Mouse (Mus musculus): Measurements from ENCODE around the gene Cnga1. TPM values are rescaled to one million over a fixed set of nuclear protein-coding genes. Genes with fewer than 3 reads are reported as not detected.

Gene Cnga1
- total and polyA plus RNA-seq, 3 experiments, result not detected

DNA sequence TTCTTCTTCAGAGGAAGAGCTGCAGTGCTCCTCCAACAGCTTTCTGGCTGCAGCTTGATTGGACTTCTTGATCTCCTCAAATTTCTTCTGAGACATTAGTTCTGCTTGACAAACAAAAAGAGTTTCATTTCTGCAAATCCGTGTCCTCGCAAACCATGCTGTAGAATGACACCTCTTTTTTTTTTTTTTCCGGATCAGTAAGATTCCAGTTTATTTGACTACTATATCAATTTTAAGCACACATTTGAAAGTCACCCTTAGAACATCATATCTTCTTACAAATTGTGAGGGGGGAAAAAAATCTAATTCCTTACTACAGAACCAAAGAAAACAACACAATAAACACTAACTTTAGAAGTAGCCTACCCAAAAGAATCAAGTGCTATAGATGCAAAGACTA is 87.8 kb downstream of the Cnga1 start:
- Histone ChIP-seq H3K36me3 (replicated peaks in 1 of 2; ENCODE audit: control insufficient read depth in 1 of 2, insufficient read depth in 1 of 2, low read length in 1 of 2) (peaks cover 15 to 30% of the 10 kb centered on the region in 2 experiments), H3K4me2 (ENCODE audit: insufficient read depth, low read depth, poor library complexity, severe bottlenecking) (no peak overlapping the region), H3K4me1 (ENCODE audit: control insufficient read depth in 1 of 2, insufficient read depth in 2 of 2) (peaks cover 0 to 14% of the 10 kb centered on the region in 2 experiments; a peak in 2 of 4 replicates), H3K4me3 (replicated peaks in 1 of 3; ENCODE audit: low read depth in 2 of 3, low read length in 2 of 3, poor library complexity in 1 of 3) (no peak overlapping the region), H3K9ac (ENCODE audit: insufficient read depth, low read depth) (no peak overlapping the region), H3K27me3 (replicated peaks) (no peaks in the 10 kb centered on the region), H3K79me2 (replicated peaks; ENCODE audit: control insufficient read depth, extremely low read depth, insufficient read depth, poor library complexity, severe bottlenecking) (peaks cover 10% of the 10 kb centered on the region; the same call in 1 of the 2 replicates), H3K9me3 (replicated peaks; ENCODE audit: low read length) (no peaks in the 10 kb centered on the region), H3K27ac (ENCODE audit: insufficient read depth, low read depth) (no peak overlapping the region)
- TF ChIP-seq CHD1 (IDR thresholded peaks at IDR 0.05; ENCODE audit: low read depth, low read length) (no peak), ZNF384 (IDR thresholded peaks at IDR 0.05; ENCODE audit: low read depth, low read length) (peak; percentile 63), TBP (conservative IDR thresholded peaks at IDR 0.05; ENCODE audit: low read depth, low read length) (no peak), HCFC1 (IDR thresholded peaks at IDR 0.05; ENCODE audit: low read depth, low read length) (no peak), ELF1 (IDR thresholded peaks at IDR 0.05; ENCODE audit: low read depth, low read length) (no peak), CTCF (conservative IDR thresholded peaks at IDR 0.05 in 1 of 2, IDR thresholded peaks at IDR 0.05 in 1 of 2; ENCODE audit: low read depth in 2 of 2, low read length in 2 of 2) (no peak), RAD21 (IDR thresholded peaks at IDR 0.05; ENCODE audit: low read depth, low read length) (no peak), GABPA (IDR thresholded peaks at IDR 0.05; ENCODE audit: insufficient replicate concordance, low read depth, low read length) (no peak)
- in situ Hi-C loops (cut with MboI; ENCODE audit: low pct_ligation_motif_present, low pct_unique_long_range_greater_than_20kb, low sequenced_read_pairs) (no loop called here), dilution Hi-C loops (cut with MboI; ENCODE audit: extremely low pct_ligation_motif_present, extremely low pct_unique_long_range_greater_than_20kb, low sequenced_read_pairs) (no loop called here)
- no peak for DNase-seq (ENCODE audit: extremely low read depth)

Other genes with a start within 250 kb of the Cnga1 start
- gene Corin, start 139.8 kb downstream of the Cnga1 start, total RNA-seq (2012; rRNA removed), result not detected in 2 replicates
- gene Corin, start 139.8 kb downstream of the Cnga1 start, total RNA-seq (2014; rRNA removed), result not detected in 2 replicates
- gene Corin, start 139.8 kb downstream of the Cnga1 start, polyA plus RNA-seq (2012; ENCODE audit: insufficient read length, low read depth), result not detected in 2 replicates
- 13.0 and 17.1 TPM in 2 replicates for gene Nfxl1, start 84.6 kb downstream of the Cnga1 start, total RNA-seq (2012; rRNA removed)
- 8.3 and 8.9 TPM in 2 replicates for gene Nfxl1, start 84.6 kb downstream of the Cnga1 start, total RNA-seq (2014; rRNA removed)
- gene Nfxl1, start 84.6 kb downstream of the Cnga1 start, polyA plus RNA-seq (2012; ENCODE audit: insufficient read length, low read depth), result 13.5 and 14.7 TPM in 2 replicates
- not detected in 2 replicates for gene Zar1, start 63.0 kb downstream of the Cnga1 start, total RNA-seq (2012; rRNA removed)
- gene Zar1, start 63.0 kb downstream of the Cnga1 start, total RNA-seq (2014; rRNA removed), result not detected in 2 replicates
- not detected in 2 replicates for gene Zar1, start 63.0 kb downstream of the Cnga1 start, polyA plus RNA-seq (2012; ENCODE audit: insufficient read length, low read depth)
- gene Gm5868, start 56.7 kb downstream of the Cnga1 start, total RNA-seq (2012; rRNA removed), result not detected in 2 replicates
- not detected in 2 replicates for gene Gm5868, start 56.7 kb downstream of the Cnga1 start, total RNA-seq (2014; rRNA removed)
- not detected in 2 replicates for gene Gm5868, start 56.7 kb downstream of the Cnga1 start, polyA plus RNA-seq (2012; ENCODE audit: insufficient read length, low read depth)
- gene Nipal1, start 3.5 kb upstream of the Cnga1 start, total RNA-seq (2012; rRNA removed), result not detected in 2 replicates
- gene Nipal1, start 3.5 kb upstream of the Cnga1 start, total RNA-seq (2014; rRNA removed), result not detected in 2 replicates
- gene Nipal1, start 3.5 kb upstream of the Cnga1 start, polyA plus RNA-seq (2012; ENCODE audit: insufficient read length, low read depth), result not detected in 2 replicates
- gene Txk, start 108.5 kb upstream of the Cnga1 start, total RNA-seq (2012; rRNA removed), result not detected in 2 replicates
- gene Txk, start 108.5 kb upstream of the Cnga1 start, total RNA-seq (2014; rRNA removed), result 0.08 TPM in 1 of 2 replicates, not detected in the other
- gene Txk, start 108.5 kb upstream of the Cnga1 start, polyA plus RNA-seq (2012; ENCODE audit: insufficient read length, low read depth), result 0.11 TPM in 2 replicates
- gene Tec, start 224.2 kb upstream of the Cnga1 start, total RNA-seq (2012; rRNA removed), result 7.9 and 11.4 TPM in 2 replicates
- 20.1 and 21.5 TPM in 2 replicates for gene Tec, start 224.2 kb upstream of the Cnga1 start, total RNA-seq (2014; rRNA removed)
- gene Tec, start 224.2 kb upstream of the Cnga1 start, polyA plus RNA-seq (2012; ENCODE audit: insufficient read length, low read depth), result 25.6 and 25.9 TPM in 2 replicates